Mouse (Mus musculus): ENCODE results near the gene Cyp8b1. TPM values are rescaled to one million over a fixed set of nuclear protein-coding genes. Genes with fewer than 3 reads are reported as not detected.

Cyp8b1 gene
- polyA plus RNA-seq, 1 experiment from 2014 or later: not detected

GRCm38 (mm10) chr9:121868236-121868635 lies 47.9 kb downstream of the Cyp8b1 start:
- H3K4me3 ChIP-seq (replicated peaks; ENCODE audit: low read length): no peak overlapping the region
- ATAC-seq: no peak
- H3K9ac ChIP-seq (replicated peaks; ENCODE audit: low read depth, low read length): no peak overlapping the region
- no peak overlapping the region for H3K27ac ChIP-seq (ENCODE audit: low read length)
- H3K9me3 ChIP-seq (ENCODE audit: control insufficient read depth, low read length): no peaks in the 10 kb centered on the region
- H3K4me2 ChIP-seq (ENCODE audit: low read length): no peak overlapping the region
- WGBS: 63% methylated on average over 6 of the region's 6 CpGs
- no peaks in the 10 kb centered on the region for H3K36me3 ChIP-seq (ENCODE audit: control insufficient read depth, insufficient read depth)
- H3K4me1 ChIP-seq (replicated peaks; ENCODE audit: control insufficient read depth, insufficient read depth, low read length): no peaks in the 10 kb centered on the region
- no peaks in the 10 kb centered on the region for H3K27me3 ChIP-seq (replicated peaks; ENCODE audit: control insufficient read depth, insufficient read depth, low read length)

- H3K4me3 ChIP-seq (replicated peaks; ENCODE audit: low read length): no peak overlapping the region
- H3K36me3 ChIP-seq (ENCODE audit: control insufficient read depth, insufficient read depth): no peaks in the 10 kb centered on the region
- H3K9me3 ChIP-seq (ENCODE audit: control insufficient read depth, low read length): no peaks in the 10 kb centered on the region
- no peak overlapping the region for H3K9ac ChIP-seq (replicated peaks; ENCODE audit: low read depth, low read length)
- 96% methylated on average over 6 of the region's 6 CpGs for WGBS
- H3K27me3 ChIP-seq (replicated peaks; ENCODE audit: control insufficient read depth, insufficient read depth, low read length): no peaks in the 10 kb centered on the region
- no peak overlapping the region for H3K27ac ChIP-seq (ENCODE audit: low read length)
- ATAC-seq: no peak
- no peaks in the 10 kb centered on the region for H3K4me1 ChIP-seq (replicated peaks; ENCODE audit: control insufficient read depth, insufficient read depth, low read length)
- H3K4me2 ChIP-seq (ENCODE audit: low read length): no peak overlapping the region
These were observed 48.5 kb downstream of the Cyp8b1 start for GRCm38 (mm10) chr9:121867632-121868031.

- 34% methylated on average over 3 of the region's 3 CpGs for WGBS
- no peak overlapping the region for H3K4me3 ChIP-seq (replicated peaks; ENCODE audit: low read length)
- H3K27ac ChIP-seq (ENCODE audit: low read length): no peak overlapping the region
- no peak for ATAC-seq
- H3K4me2 ChIP-seq (ENCODE audit: low read length): no peak overlapping the region
- H3K36me3 ChIP-seq (ENCODE audit: control insufficient read depth, insufficient read depth): no peaks in the 10 kb centered on the region
- H3K27me3 ChIP-seq (replicated peaks; ENCODE audit: control insufficient read depth, insufficient read depth, low read length): no peaks in the 10 kb centered on the region
- no peaks in the 10 kb centered on the region for H3K9me3 ChIP-seq (ENCODE audit: control insufficient read depth, low read length)
- no peaks in the 10 kb centered on the region for H3K4me1 ChIP-seq (replicated peaks; ENCODE audit: control insufficient read depth, insufficient read depth, low read length)
- H3K9ac ChIP-seq (replicated peaks; ENCODE audit: low read depth, low read length): no peak overlapping the region
These were observed 50.6 kb downstream of the Cyp8b1 start for GRCm38 (mm10) chr9:121865425-121866008.

GRCm38 (mm10) chr9:121864837-121865236 lies 51.3 kb downstream of the Cyp8b1 start:
- no peaks in the 10 kb centered on the region for H3K27me3 ChIP-seq (replicated peaks; ENCODE audit: control insufficient read depth, insufficient read depth, low read length)
- H3K9ac ChIP-seq (replicated peaks; ENCODE audit: low read depth, low read length): no peak overlapping the region
- no peak for ATAC-seq
- H3K4me1 ChIP-seq (replicated peaks; ENCODE audit: control insufficient read depth, insufficient read depth, low read length): no peaks in the 10 kb centered on the region
- WGBS: 66% methylated on average over 4 of the region's 4 CpGs
- no peak overlapping the region for H3K4me2 ChIP-seq (ENCODE audit: low read length)
- no peaks in the 10 kb centered on the region for H3K9me3 ChIP-seq (ENCODE audit: control insufficient read depth, low read length)
- no peaks in the 10 kb centered on the region for H3K36me3 ChIP-seq (ENCODE audit: control insufficient read depth, insufficient read depth)
- H3K27ac ChIP-seq (ENCODE audit: low read length): no peak overlapping the region
- no peak overlapping the region for H3K4me3 ChIP-seq (replicated peaks; ENCODE audit: low read length)

Other genes starting within 250 kb of the Cyp8b1 start
- 37.9 and 40.0 TPM in 2 replicates for gene Sec22c, start 210.8 kb downstream of the Cyp8b1 start, polyA plus RNA-seq (2015; fragmentation: Nextera tagmentation; extraction: Ambion mirVana)
- gene Ss18l2, start 206.0 kb downstream of the Cyp8b1 start, polyA plus RNA-seq (2015; fragmentation: Nextera tagmentation; extraction: Ambion mirVana): 133 and 142 TPM in 2 replicates
- 59.1 and 60.4 TPM in 2 replicates for gene Nktr, start 197.1 kb downstream of the Cyp8b1 start, polyA plus RNA-seq (2015; fragmentation: Nextera tagmentation; extraction: Ambion mirVana)
- gene Zfp651, start 157.0 kb downstream of the Cyp8b1 start, polyA plus RNA-seq (2015; fragmentation: Nextera tagmentation; extraction: Ambion mirVana): 16.4 and 20.4 TPM in 2 replicates
- gene Klhl40, start 138.7 kb downstream of the Cyp8b1 start, polyA plus RNA-seq (2015; fragmentation: Nextera tagmentation; extraction: Ambion mirVana): 0.80 and 1.1 TPM in 2 replicates
- gene Hhatl, start 123.8 kb downstream of the Cyp8b1 start, polyA plus RNA-seq (2015; fragmentation: Nextera tagmentation; extraction: Ambion mirVana): not detected in 2 replicates
- 2.8 and 4.2 TPM in 2 replicates for gene Ccdc13, start 76.8 kb downstream of the Cyp8b1 start, polyA plus RNA-seq (2015; fragmentation: Nextera tagmentation; extraction: Ambion mirVana)
- gene Higd1a, start 57.9 kb downstream of the Cyp8b1 start, polyA plus RNA-seq (2015; fragmentation: Nextera tagmentation; extraction: Ambion mirVana): 109 and 116 TPM in 2 replicates
- 2.6 and 3.0 TPM in 2 replicates for gene Ackr2, start 17.9 kb downstream of the Cyp8b1 start, polyA plus RNA-seq (2015; fragmentation: Nextera tagmentation; extraction: Ambion mirVana)
- gene Fam198a, start 34.7 kb upstream of the Cyp8b1 start, polyA plus RNA-seq (2015; fragmentation: Nextera tagmentation; extraction: Ambion mirVana): 1.6 and 1.8 TPM in 2 replicates
- 28.3 and 32.5 TPM in 2 replicates for gene Pomgnt2, start 80.8 kb upstream of the Cyp8b1 start, polyA plus RNA-seq (2015; fragmentation: Nextera tagmentation; extraction: Ambion mirVana)
- gene Snrk, start 201.0 kb upstream of the Cyp8b1 start, polyA plus RNA-seq (2015; fragmentation: Nextera tagmentation; extraction: Ambion mirVana): 73.4 and 85.3 TPM in 2 replicates

Data from forebrain, embryonic 16.5 days (tissue).